Mouse (Mus musculus) left cerebral cortex, postnatal 10 days (tissue): ENCODE measurements around the gene Trak1. TPM values are rescaled to one million over a fixed set of nuclear protein-coding genes. Genes with fewer than 3 reads are reported as not detected.
A peak's percentile ranks its signal among the peaks of the same experiment; 100 is the strongest.

Source experiments
- DNase-seq, 2 experiments: peaks; one replicate each; pipeline ENCODE4 v3.0.0; 2021 to 2022; ENCODE audit warnings: low spot score in 2 of 2, mixed read lengths in 1 of 2; ENCODE audit errors: extremely low spot score in 1 of 2
- intact Hi-C: fragments of 180-260 bp; cut with DNase I; formaldehyde crosslinking; loops from one replicate; pipeline ENCODE4 v1.15.1; 2025
- total RNA-seq, 2 experiments: library from RNA; stranded (reverse); gene quantifications; 2 replicates each; pipeline ENCODE4 v1.2.3; 2021

The Trak1 gene
- total RNA-seq, 2 experiments from 2014 or later = 213 to 215 TPM

DNA sequence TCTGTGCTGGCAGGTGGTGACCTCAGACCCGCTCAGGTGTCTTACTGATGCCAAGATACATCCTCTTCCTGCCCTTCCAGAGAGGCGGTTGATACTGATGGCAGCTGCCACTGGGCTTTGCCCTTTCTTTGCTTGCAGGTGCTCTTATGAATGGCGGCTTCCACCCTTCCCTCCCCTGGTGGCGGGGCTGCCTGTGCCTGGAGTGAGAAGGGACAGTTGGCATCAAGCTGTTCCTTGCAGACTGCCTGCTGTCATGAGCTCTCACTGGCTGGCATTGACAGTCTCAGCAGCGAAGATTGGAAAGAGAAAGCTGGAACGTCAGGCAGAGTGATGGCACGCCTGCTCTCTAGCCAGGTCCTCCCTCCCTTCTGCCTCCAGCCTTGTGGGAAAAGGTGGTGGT is 101.5 kb downstream of the Trak1 start:
- DNase-seq = peak; percentile 71 to 79
- intact Hi-C loops = no loop called here

DNA sequence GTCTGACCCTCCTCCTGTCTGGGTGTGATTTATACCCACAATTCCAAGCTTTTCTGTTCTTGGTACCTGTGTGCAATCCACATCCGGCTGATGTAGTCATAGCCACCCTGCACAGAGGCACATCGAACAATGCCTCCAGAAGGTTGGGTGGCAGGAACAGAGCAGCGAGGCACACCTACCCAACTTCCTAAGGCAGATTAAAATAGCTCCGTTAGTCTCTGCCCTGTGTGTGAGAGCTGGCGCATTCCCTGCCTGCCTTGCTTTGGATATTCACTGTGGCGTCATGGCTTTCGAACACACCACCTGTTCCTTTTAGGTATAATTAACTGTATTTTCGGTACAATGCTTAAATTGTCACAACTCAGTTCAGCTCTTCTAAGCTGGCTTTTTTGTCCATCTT is 103.3 kb downstream of the Trak1 start:
- no peak for DNase-seq

GRCm38 (mm10) chr9:121403157-121403671 is 105.9 kb downstream of the Trak1 start:
- intact Hi-C loops = loop anchor here (5.0 kb wide), 1 partner anchor 49 kb away; no protein-coding TSS in a partner anchor
- peak; percentile 91 to 92 for DNase-seq

More for the DNA sequence above, 103.3 kb downstream of the Trak1 start:
- intact Hi-C loops = loop anchor here (5.0 kb wide), 1 partner anchor 52 kb away; no protein-coding TSS in a partner anchor

DNA sequence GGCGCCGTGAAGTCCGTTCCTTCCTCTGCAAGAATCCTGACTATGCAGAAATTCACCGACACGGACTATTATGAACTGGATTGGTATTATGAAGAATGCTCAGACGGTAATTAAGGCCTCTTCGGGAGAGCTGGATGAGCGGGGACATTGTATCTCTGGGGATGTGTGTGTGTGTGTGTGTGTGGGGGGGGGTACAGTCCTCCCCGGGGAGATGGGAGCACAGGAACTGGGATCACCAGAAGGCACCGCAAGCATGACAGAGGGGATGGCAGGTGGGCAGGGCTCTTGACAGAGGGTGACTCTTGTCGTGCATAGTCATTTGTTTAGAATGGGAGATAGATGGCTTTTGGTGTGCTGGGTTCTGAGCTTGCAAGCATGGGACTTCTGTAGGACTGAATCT is 106.4 kb downstream of the Trak1 start:
- no peak for DNase-seq
- intact Hi-C loops = loop anchor here (5.0 kb wide), 1 partner anchor 49 kb away; no protein-coding TSS in a partner anchor

GRCm38 (mm10) chr9:121405088-121405681 is 107.9 kb downstream of the Trak1 start:
- intact Hi-C loops = no loop called here
- DNase-seq = no peak

DNA sequence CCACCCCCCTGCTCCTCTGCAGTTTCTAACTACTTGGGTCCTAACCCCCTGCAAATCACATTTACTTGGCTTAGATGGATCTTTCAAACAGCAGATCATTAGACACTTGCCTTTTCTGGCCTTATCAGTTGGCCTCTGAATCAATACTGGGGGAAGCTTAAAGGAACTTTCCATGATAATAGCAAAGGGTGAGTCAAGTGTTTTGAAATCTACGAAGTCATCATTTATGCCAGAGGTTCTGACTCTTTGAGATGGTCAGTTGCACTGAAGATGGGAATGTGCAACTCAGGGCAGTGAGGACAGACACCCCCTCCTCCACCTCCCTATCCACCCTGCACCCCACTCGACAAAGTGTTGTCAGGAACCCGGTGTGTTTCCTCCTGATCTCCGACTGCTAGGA is 108.5 kb downstream of the Trak1 start:
- intact Hi-C loops = no loop called here
- no peak for DNase-seq

GRCm38 (mm10) chr9:121414237-121414636 is 116.9 kb downstream of the Trak1 start:
- DNase-seq = no peak
- intact Hi-C loops = no loop called here

DNA sequence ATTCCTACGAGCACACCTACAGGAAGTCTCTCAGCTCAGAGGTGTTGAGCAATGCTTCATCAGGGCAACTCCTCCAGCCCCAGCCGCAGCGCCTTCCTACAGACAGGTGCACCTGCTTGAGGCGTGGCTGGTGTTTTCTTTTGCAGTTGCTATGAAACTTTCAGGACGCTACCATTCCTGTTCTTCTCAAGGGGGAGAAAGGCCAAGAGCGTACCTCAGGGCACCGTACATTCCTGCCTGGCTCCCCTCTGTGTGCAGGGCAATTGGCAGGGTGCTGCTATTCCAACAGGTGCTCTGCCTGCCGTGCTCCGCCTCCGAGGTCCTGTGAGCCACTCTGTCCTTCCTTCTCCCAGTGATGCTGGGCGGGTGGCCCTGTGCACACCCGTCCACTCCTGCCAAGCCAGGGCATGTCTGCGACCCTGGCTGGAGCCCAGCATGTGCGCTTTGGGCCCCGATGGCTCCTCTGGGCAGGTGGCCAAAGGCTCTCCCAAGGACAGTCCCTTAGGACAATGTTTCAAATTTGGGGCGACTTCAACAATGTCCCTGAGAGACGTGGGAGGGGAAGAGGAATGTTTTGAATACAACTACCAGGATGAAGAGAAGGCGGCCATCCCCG is 118.4 kb downstream of the Trak1 start:
- intact Hi-C loops = no loop called here
- DNase-seq = peak in 1 of 2 experiments; percentile 61

GRCm38 (mm10) chr9:121416460-121416859 is 119.2 kb downstream of the Trak1 start:
- intact Hi-C loops = no loop called here
- no peak for DNase-seq

GRCm38 (mm10) chr9:121416872-121417637 is 119.8 kb downstream of the Trak1 start:
- DNase-seq = no peak
- intact Hi-C loops = no loop called here

GRCm38 (mm10) chr9:121419011-121419410 is 121.7 kb downstream of the Trak1 start:
- intact Hi-C loops = no loop called here
- DNase-seq = no peak

- DNase-seq = no peak
- intact Hi-C loops = no loop called here
Measured at GRCm38 (mm10) chr9:121419573-121419972, 122.3 kb downstream of the Trak1 start.

GRCm38 (mm10) chr9:121420817-121421216 is 123.5 kb downstream of the Trak1 start:
- no peak for DNase-seq
- intact Hi-C loops = no loop called here

DNA sequence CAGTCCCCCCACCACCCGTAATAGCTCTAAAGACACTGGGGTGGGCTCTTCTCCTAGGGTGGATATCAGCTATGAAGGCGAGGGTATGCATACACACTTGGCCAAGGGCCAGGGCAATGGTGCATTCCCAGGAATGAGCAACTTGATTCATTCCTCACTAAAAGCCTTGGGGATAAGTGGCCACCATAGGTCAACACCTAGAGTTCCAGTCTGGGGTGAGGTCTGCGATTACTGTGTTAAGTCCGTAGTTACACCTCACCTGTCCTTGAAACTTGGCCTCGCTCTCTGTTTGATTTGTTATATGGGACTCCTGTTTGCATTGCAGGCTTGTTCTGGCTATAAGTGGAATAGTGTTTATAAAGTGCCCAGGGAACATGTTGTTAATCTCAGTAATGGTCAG is 125.1 kb downstream of the Trak1 start:
- intact Hi-C loops = no loop called here
- no peak for DNase-seq

DNA sequence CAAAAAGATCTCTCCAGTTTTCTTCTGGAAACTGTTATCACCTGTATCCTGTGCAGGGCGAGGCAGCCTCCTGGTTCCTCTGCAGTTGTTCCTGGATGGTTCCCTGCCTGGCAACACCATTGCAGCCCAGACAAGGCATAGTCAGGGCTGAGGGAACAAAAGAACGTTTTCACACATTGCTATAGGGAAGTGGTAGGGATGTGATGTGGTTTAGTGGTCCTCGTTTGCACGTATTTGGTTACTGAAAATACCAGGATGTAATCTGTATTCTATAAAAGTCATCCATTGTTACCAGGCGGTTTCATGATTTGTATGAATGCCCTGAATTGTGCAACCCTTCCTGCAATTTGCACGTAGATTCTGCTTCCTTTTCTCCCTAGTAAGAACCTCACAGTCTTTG is 126.3 kb downstream of the Trak1 start:
- intact Hi-C loops = no loop called here
- DNase-seq = no peak

DNA sequence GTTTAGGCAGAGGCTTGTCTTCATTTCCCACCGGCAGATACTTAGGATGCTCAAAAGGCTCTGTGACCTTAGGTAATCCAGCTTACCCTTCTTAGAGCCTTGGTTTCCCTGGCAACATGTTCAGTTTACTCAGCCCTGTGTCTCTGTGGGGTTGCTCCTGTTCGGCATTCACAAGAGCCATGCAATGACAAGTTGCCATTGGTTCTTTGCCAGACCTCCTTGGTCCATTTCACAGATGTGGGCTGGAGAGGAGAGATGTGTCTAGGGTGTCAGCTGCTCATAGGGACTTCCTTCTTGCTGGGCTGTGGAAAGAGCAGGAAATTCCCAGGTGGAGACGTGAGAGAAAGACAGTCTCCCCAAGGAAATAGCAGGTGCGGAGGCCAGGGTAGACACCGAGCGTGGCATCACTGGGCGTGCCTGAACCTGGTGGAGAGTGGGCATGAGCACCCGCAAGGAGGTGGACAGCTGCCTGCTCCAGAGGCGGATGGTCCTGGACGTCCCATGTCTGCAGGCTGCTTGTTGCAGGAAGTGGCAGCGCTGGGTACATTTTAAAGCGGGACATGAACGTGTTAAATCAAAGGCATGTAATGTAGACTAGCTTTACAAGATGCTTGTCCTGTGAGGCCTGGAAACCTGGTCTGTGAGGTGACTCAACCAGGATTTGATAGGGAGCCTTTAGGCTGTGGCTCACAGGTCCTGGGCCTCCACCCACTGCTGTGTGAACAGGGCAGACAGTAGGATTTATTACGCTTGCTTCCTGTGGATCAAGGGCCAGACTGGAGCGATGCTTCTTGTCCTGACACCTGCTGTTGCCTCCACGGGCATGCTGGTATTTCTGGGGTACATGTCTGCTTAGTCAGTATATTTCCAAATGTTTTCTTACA is 127.2 kb downstream of the Trak1 start:
- no peak for DNase-seq
- intact Hi-C loops = no loop called here

- intact Hi-C loops = no loop called here
- no peak for DNase-seq
Measured at GRCm38 (mm10) chr9:121426451-121426850, 129.1 kb downstream of the Trak1 start.

DNA sequence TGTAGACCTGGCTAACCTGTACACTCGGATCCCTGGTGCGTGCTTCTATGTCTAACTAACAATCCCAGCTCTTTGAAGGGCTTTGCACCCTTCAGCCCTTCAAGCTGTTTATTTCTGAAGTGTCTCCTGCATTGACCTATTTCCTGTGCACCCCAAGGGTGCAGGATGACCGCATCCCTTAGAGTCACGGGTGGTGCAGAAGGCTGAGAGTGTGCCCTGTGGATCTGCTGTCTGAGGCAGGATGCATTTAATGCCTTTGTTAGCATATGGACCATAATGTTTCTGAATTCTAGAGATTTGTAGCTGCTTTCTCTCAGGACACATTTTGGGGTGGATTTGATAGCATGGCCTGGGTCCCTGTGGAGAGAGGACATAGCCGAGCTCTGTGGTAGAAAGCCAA is 129.6 kb downstream of the Trak1 start:
- intact Hi-C loops = no loop called here

GRCm38 (mm10) chr9:121429592-121429991 is 132.3 kb downstream of the Trak1 start:
- intact Hi-C loops = no loop called here
- no peak for DNase-seq

More for the DNA sequence above, 129.6 kb downstream of the Trak1 start:
- no peak for DNase-seq
